ENCODE assay signal across 8 mouse cellular contexts in the genomic region with DNA sequence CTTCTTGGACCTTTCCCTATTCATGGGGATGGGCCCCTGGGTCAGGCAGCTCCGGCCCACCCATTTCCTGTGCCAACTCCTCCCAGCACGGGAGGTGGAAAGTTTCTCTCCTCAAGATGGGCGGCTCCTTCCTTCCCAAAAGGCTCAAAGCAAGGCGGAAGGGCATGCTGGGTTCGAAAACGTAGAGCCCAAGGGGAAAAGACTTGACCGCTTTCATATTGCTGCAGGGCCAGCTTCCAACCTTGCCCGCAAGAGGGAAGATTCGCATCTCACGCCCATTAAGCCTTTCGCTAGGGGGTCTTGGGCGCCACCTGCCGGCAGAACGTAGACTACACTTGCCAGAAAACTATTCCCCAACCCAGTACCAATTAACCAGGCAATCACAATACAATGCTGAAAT. TPM values are rescaled to one million over a fixed set of nuclear protein-coding genes. Genes with fewer than 3 reads are reported as not detected.
DNase-seq lines count a peak whose midpoint lies in the region; ATAC-seq and TF ChIP-seq lines count a peak whose summit lies in the region.

No protein-coding gene starts in this region.

- 2% methylated on average over 14 of the region's 14 CpGs for WGBS in heart, embryonic 12.5 days
- 1% methylated on average over 14 of the region's 14 CpGs for WGBS in kidney, embryonic 15.5 days
- WGBS in liver, adult 2 months, result 8% methylated on average over 14 of the region's 14 CpGs

- H3K4me2 ChIP-seq in heart, embryonic 12.5 days, result peak overlapping the region; percentile 89
- H3K4me2 ChIP-seq in kidney, embryonic 15.5 days, result peak overlapping the region; percentile 87

- peak overlapping the region; percentile 14 for H3K27ac ChIP-seq in embryonic fibroblast, embryonic 13.5 days (ENCODE audit: insufficient read depth, low read length)
- peak overlapping the region; percentile 53; the same call in 1 of the 2 replicates for H3K27ac ChIP-seq in heart, embryonic 12.5 days (ENCODE audit: poor library complexity, severe bottlenecking)
- peak overlapping the region; percentile 94 for H3K27ac ChIP-seq in kidney, embryonic 15.5 days
- H3K27ac ChIP-seq in liver, adult 2 months (replicated peaks; ENCODE audit: insufficient read depth, low read depth, low read length), result 0 out of 2 replicates have a peak overlapping the region, but pooled peaks have one; percentile 10

- H3K9me3 ChIP-seq in heart, embryonic 12.5 days (replicated peaks), result no peaks in the 10 kb centered on the region
- no peaks in the 10 kb centered on the region for H3K9me3 ChIP-seq in kidney, embryonic 15.5 days (replicated peaks)

- peaks cover 15% of the 10 kb centered on the region; the same call in 1 of the 2 replicates for H3K4me1 ChIP-seq in embryonic fibroblast, embryonic 13.5 days (ENCODE audit: control insufficient read depth, insufficient read depth, low read length)
- H3K4me1 ChIP-seq in heart, embryonic 12.5 days (replicated peaks), result peaks cover 75% of the 10 kb centered on the region
- peaks cover 73% of the 10 kb centered on the region for H3K4me1 ChIP-seq in kidney, embryonic 15.5 days
- peaks cover 21% of the 10 kb centered on the region for H3K4me1 ChIP-seq in liver, adult 2 months (ENCODE audit: control insufficient read depth, insufficient read depth, low read length)

- TF ChIP-seq CTCF in embryonic fibroblast, embryonic 13.5 days (IDR thresholded peaks at IDR 0.05; ENCODE audit: borderline replicate concordance, insufficient read depth, low read length), result peak; percentile 83
- peak; percentile 97 for TF ChIP-seq CTCF in liver, adult 2 months (IDR thresholded peaks at IDR 0.05; ENCODE audit: low read depth, low read length)

- peak overlapping the region; percentile 48 for H3K9ac ChIP-seq in heart, embryonic 12.5 days
- peak overlapping the region; percentile 97 for H3K9ac ChIP-seq in kidney, embryonic 15.5 days
- no peak overlapping the region for H3K9ac ChIP-seq in liver, adult 2 months (ENCODE audit: low read depth, low read length)

- H3K27me3 ChIP-seq in heart, embryonic 12.5 days (replicated peaks), result no peaks in the 10 kb centered on the region
- H3K27me3 ChIP-seq in kidney, embryonic 15.5 days, result no peaks in the 10 kb centered on the region
- H3K27me3 ChIP-seq in liver, adult 2 months (ENCODE audit: control insufficient read depth, insufficient read depth, low read length), result no peaks in the 10 kb centered on the region

- TF ChIP-seq POLR2A in embryonic fibroblast, embryonic 13.5 days (IDR thresholded peaks at IDR 0.05; ENCODE audit: low read depth, low read length), result no peak
- no peak for TF ChIP-seq POLR2A in liver, adult 2 months (IDR thresholded peaks at IDR 0.05; ENCODE audit: extremely low read depth, insufficient read depth, low read length)

- ATAC-seq in heart, embryonic 12.5 days (ENCODE audit: insufficient number of reproducible peaks, low FRiP score), result no peak
- ATAC-seq in kidney, embryonic 15.5 days (replicated peaks; ENCODE audit: low FRiP score), result no peak

- H3K4me3 ChIP-seq in embryonic fibroblast, embryonic 13.5 days (ENCODE audit: insufficient read depth, low read length), result peak overlapping the region; percentile 81
- peak overlapping the region; percentile 80 for H3K4me3 ChIP-seq in heart, embryonic 12.5 days
- H3K4me3 ChIP-seq in kidney, embryonic 15.5 days (replicated peaks), result peak overlapping the region; percentile 97
- H3K4me3 ChIP-seq in liver, adult 2 months (ENCODE audit: insufficient read depth, low read depth, low read length), result peak overlapping the region; percentile 0

- no peaks in the 10 kb centered on the region; the same call in 1 of the 2 replicates for H3K79me2 ChIP-seq in liver, adult 2 months (ENCODE audit: control insufficient read depth, insufficient read depth, low read length)

- peak; percentile 36 for DNase-seq in 3134 (ENCODE audit: extremely low read depth, insufficient read length, low spot score)
- DNase-seq in adrenal gland, postnatal 4 days (ENCODE audit: low spot score in 2 of 2), result peak; percentile 70 to 81
- peak; percentile 51 for DNase-seq in liver, adult 2 months (ENCODE audit: extremely low read depth, low read depth, low spot score)
- peak; percentile 67 to 84 for DNase-seq in monocyte, adult 2 months (ENCODE audit: low read depth in 1 of 2, low spot score in 2 of 2)
- peak; percentile 96 to 98 for DNase-seq in spleen, postnatal 10 days (ENCODE audit: low spot score in 2 of 2)

- H3K36me3 ChIP-seq in heart, embryonic 12.5 days, result peaks cover 20% of the 10 kb centered on the region
- H3K36me3 ChIP-seq in kidney, embryonic 15.5 days, result peaks cover 15% of the 10 kb centered on the region
- no peaks in the 10 kb centered on the region for H3K36me3 ChIP-seq in liver, adult 2 months (ENCODE audit: control insufficient read depth, insufficient read depth, low read length)

RNA-seq across cellular contexts. Expression of gene Ehbp1l1, which starts 1.6 kb away (rescaled TPM):
- total RNA-seq in adrenal gland, postnatal 4 days (2021), result 10 to 100 TPM; 34.9 to 35.6 TPM
- polyA plus RNA-seq in embryonic fibroblast, embryonic 13.5 days (2011; ENCODE audit: insufficient read length, low read depth, missing spikeins), result 62.8 and 86.1 TPM in 2 replicates
- polyA plus RNA-seq in heart, embryonic 12.5 days (2016; fragmentation: Nextera tagmentation; extraction: Ambion mirVana), result 121 and 123 TPM in 2 replicates
- 20.5 and 25.9 TPM in 2 replicates for polyA plus RNA-seq in kidney, embryonic 15.5 days (2015; fragmentation: Nextera tagmentation; extraction: Ambion mirVana)
- 5.1 and 5.8 TPM in 2 replicates for total RNA-seq in liver, adult 2 months (2014; rRNA removed)
- polyA plus RNA-seq in liver, adult 2 months (2012; rRNA removed), result 5.3 and 8.3 TPM in 2 replicates

RNA-seq across cellular contexts. Expression of gene Fam89b, which starts 1.8 kb away (rescaled TPM):
- 10 to 100 TPM; 63.5 to 67.5 TPM for total RNA-seq in adrenal gland, postnatal 4 days (2021)
- 51.3 and 54.8 TPM in 2 replicates for polyA plus RNA-seq in embryonic fibroblast, embryonic 13.5 days (2011; ENCODE audit: insufficient read length, low read depth, missing spikeins)
- 78.9 and 81.3 TPM in 2 replicates for polyA plus RNA-seq in heart, embryonic 12.5 days (2016; fragmentation: Nextera tagmentation; extraction: Ambion mirVana)
- polyA plus RNA-seq in kidney, embryonic 15.5 days (2015; fragmentation: Nextera tagmentation; extraction: Ambion mirVana), result 89.0 and 91.4 TPM in 2 replicates
- total RNA-seq in liver, adult 2 months (2014; rRNA removed), result 6.8 and 9.9 TPM in 2 replicates
- polyA plus RNA-seq in liver, adult 2 months (2012; rRNA removed), result 51.7 and 56.6 TPM in 2 replicates

RNA-seq across cellular contexts. Expression of gene Ltbp3, which starts 13.0 kb away (rescaled TPM):
- 100 to 1,000 TPM; 277 to 287 TPM for total RNA-seq in adrenal gland, postnatal 4 days (2021)
- polyA plus RNA-seq in embryonic fibroblast, embryonic 13.5 days (2011; ENCODE audit: insufficient read length, low read depth, missing spikeins), result 119 and 136 TPM in 2 replicates
- polyA plus RNA-seq in heart, embryonic 12.5 days (2016; fragmentation: Nextera tagmentation; extraction: Ambion mirVana), result 24.3 and 27.7 TPM in 2 replicates
- 18.5 and 18.8 TPM in 2 replicates for polyA plus RNA-seq in kidney, embryonic 15.5 days (2015; fragmentation: Nextera tagmentation; extraction: Ambion mirVana)
- 1.2 and 2.1 TPM in 2 replicates for total RNA-seq in liver, adult 2 months (2014; rRNA removed)
- polyA plus RNA-seq in liver, adult 2 months (2012; rRNA removed), result 3.4 and 3.6 TPM in 2 replicates

RNA-seq across cellular contexts. Expression of gene Kcnk7, which starts 23.5 kb away (rescaled TPM):
- total RNA-seq in adrenal gland, postnatal 4 days (2021), result not detected
- polyA plus RNA-seq in embryonic fibroblast, embryonic 13.5 days (2011; ENCODE audit: insufficient read length, low read depth, missing spikeins), result not detected in 2 replicates
- polyA plus RNA-seq in heart, embryonic 12.5 days (2016; fragmentation: Nextera tagmentation; extraction: Ambion mirVana), result 0.17 TPM in 1 of 2 replicates, not detected in the other
- polyA plus RNA-seq in kidney, embryonic 15.5 days (2015; fragmentation: Nextera tagmentation; extraction: Ambion mirVana), result 0.15 and 0.38 TPM in 2 replicates
- total RNA-seq in liver, adult 2 months (2014; rRNA removed), result not detected in 2 replicates
- 0.09 TPM in 1 of 2 replicates, not detected in the other for polyA plus RNA-seq in liver, adult 2 months (2012; rRNA removed)

RNA-seq across cellular contexts. Expression of gene Pcnx3, which starts 39.0 kb away (rescaled TPM):
- total RNA-seq in adrenal gland, postnatal 4 days (2021), result 100 to 1,000 TPM; 117 to 123 TPM
- 43.0 and 48.4 TPM in 2 replicates for polyA plus RNA-seq in embryonic fibroblast, embryonic 13.5 days (2011; ENCODE audit: insufficient read length, low read depth, missing spikeins)
- polyA plus RNA-seq in heart, embryonic 12.5 days (2016; fragmentation: Nextera tagmentation; extraction: Ambion mirVana), result 22.0 and 22.3 TPM in 2 replicates
- 22.2 and 30.1 TPM in 2 replicates for polyA plus RNA-seq in kidney, embryonic 15.5 days (2015; fragmentation: Nextera tagmentation; extraction: Ambion mirVana)
- 7.6 and 14.0 TPM in 2 replicates for total RNA-seq in liver, adult 2 months (2014; rRNA removed)
- polyA plus RNA-seq in liver, adult 2 months (2012; rRNA removed), result 44.8 and 63.8 TPM in 2 replicates

Comparison
In these comparisons a context has a peak if more than half of its experiments do, and no peak if none do; other contexts are left out.
1. DNase-seq: peak in every context shown above with its lines; median percentile 97 in spleen, postnatal 10 days; 76 in adrenal gland, postnatal 4 days; 76 in monocyte, adult 2 months; 51 in liver, adult 2 months; 36 in 3134.
2. H3K27ac ChIP-seq: peak in every context shown above with its lines; median percentile 94 in kidney, embryonic 15.5 days; 53 in heart, embryonic 12.5 days; 14 in embryonic fibroblast, embryonic 13.5 days; 10 in liver, adult 2 months.
3. H3K4me3 ChIP-seq: peak in every context shown above with its lines; median percentile 97 in kidney, embryonic 15.5 days; 81 in embryonic fibroblast, embryonic 13.5 days; 80 in heart, embryonic 12.5 days; 0 in liver, adult 2 months.